Mouse (Mus musculus): Measurements from ENCODE around the gene Tmod1.

DNA sequence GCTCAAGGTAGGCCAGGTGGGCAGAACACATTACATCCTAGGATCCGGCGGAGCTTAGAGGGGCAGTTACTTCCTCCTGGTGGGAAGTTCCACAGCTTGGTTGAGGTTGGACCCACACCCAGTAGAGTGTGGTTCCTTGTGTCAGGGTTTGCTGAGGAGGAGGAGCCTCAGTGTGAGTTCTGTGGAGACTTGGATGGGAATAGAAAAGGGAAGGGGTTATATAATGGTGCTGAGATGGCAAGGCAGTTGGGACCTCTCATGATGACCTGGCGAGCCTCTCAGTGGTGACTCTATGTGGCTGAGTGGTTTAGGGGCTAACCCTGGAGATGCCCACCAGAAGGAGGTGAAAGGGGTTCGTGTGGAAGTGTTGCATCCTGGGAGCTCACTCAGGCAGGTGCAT, 25.1 kb downstream of the Tmod1 start:
- TF ChIP-seq CTCF (IDR thresholded peaks at IDR 0.05; ENCODE audit: extremely low read depth, insufficient read depth, insufficient read length, insufficient replicate concordance) (no peak), POLR2A (IDR thresholded peaks at IDR 0.05; ENCODE audit: low read depth, low read length) (no peak)

All from spleen, adult 2 months (tissue).